8 mouse cellular contexts compared by ENCODE assay signal in genomic region chr13:49147007-49147857, GRCm38 (mm10). TPM values are rescaled to one million over a fixed set of nuclear protein-coding genes. Genes with fewer than 3 reads are reported as not detected.
DNase-seq lines count a peak whose midpoint lies in the region; ATAC-seq and TF ChIP-seq lines count a peak whose summit lies in the region.

No protein-coding gene starts in this region.

- DNase-seq in spleen, adult 2 months (ENCODE audit: low read depth in 1 of 2, low spot score in 2 of 2) = no peak
- no peak for DNase-seq in spleen, postnatal 14 days (ENCODE audit: low spot score in 2 of 2)
- peak; percentile 70 to 84 for DNase-seq in cerebellum, adult 2 months
- DNase-seq in forelimb bud, embryonic 11.5 days (ENCODE audit: low read depth, low spot score) = peak; percentile 20
- peak; percentile 75 for DNase-seq in hindbrain, postnatal 0 days (ENCODE audit: low spot score)

- TF ChIP-seq CTCF in spleen, adult 2 months (IDR thresholded peaks at IDR 0.05; ENCODE audit: extremely low read depth, insufficient read depth, insufficient read length, insufficient replicate concordance) = no peak
- TF ChIP-seq CTCF in cerebellum, adult 2 months (IDR thresholded peaks at IDR 0.05; ENCODE audit: borderline replicate concordance, insufficient read depth, low read depth, low read length) = no peak
- TF ChIP-seq CTCF in hindbrain, postnatal 0 days (IDR thresholded peaks at IDR 0.05; ENCODE audit: low read depth) = no peak
- TF ChIP-seq CTCF in olfactory bulb, adult 2 months (IDR thresholded peaks at IDR 0.05; ENCODE audit: insufficient read depth, low read depth, low read length) = no peak

- H3K4me2 ChIP-seq in hindbrain, postnatal 0 days (ENCODE audit: low read depth, low read length) = peak overlapping the region; percentile 90
- H3K4me2 ChIP-seq in limb, embryonic 12.5 days = peak overlapping the region; percentile 98

- ATAC-seq in hindbrain, postnatal 0 days = peak; percentile 79
- peak; percentile 37 for ATAC-seq in limb, embryonic 12.5 days (ENCODE audit: insufficient number of reproducible peaks, insufficient read depth, low FRiP score, low TSS enrichment, low read depth)
- no peak for ATAC-seq in monocyte, adult 5-6 weeks (replicated peaks; ENCODE audit: insufficient number of reproducible peaks, low FRiP score, low TSS enrichment, poor library complexity, severe bottlenecking)

- H3K9ac ChIP-seq in hindbrain, postnatal 0 days (replicated peaks; ENCODE audit: low read length) = peak overlapping the region; percentile 87
- peak overlapping the region; percentile 70 for H3K9ac ChIP-seq in limb, embryonic 12.5 days (replicated peaks)

- no peak for TF ChIP-seq POLR2A in spleen, adult 2 months (IDR thresholded peaks at IDR 0.05; ENCODE audit: low read depth, low read length)
- TF ChIP-seq POLR2A in cerebellum, adult 2 months (IDR thresholded peaks at IDR 0.05; ENCODE audit: borderline replicate concordance, insufficient read depth, low read length) = no peak
- TF ChIP-seq POLR2A in olfactory bulb, adult 2 months (IDR thresholded peaks at IDR 0.05; ENCODE audit: insufficient read depth, low read depth, low read length) = no peak

- H3K4me1 ChIP-seq in spleen, adult 2 months (ENCODE audit: control insufficient read depth, insufficient read depth, insufficient read length) = peaks cover 6% of the 10 kb centered on the region; the same call in 1 of the 2 replicates
- H3K4me1 ChIP-seq in cerebellum, adult 2 months (ENCODE audit: control insufficient read depth, insufficient read depth, low read length) = peaks cover 30% of the 10 kb centered on the region
- peaks cover 31% of the 10 kb centered on the region for H3K4me1 ChIP-seq in hindbrain, postnatal 0 days (ENCODE audit: insufficient read depth, low read length)
- H3K4me1 ChIP-seq in limb, embryonic 12.5 days (replicated peaks) = peaks cover 25% of the 10 kb centered on the region
- peaks cover 40% of the 10 kb centered on the region for H3K4me1 ChIP-seq in olfactory bulb, adult 2 months (ENCODE audit: control insufficient read depth, insufficient read depth, low read length)

- H3K27ac ChIP-seq in spleen, adult 2 months (ENCODE audit: insufficient read depth, low read length) = no peak overlapping the region
- H3K27ac ChIP-seq in cerebellum, adult 2 months (ENCODE audit: insufficient read depth, low read length) = peak overlapping the region; percentile 60
- H3K27ac ChIP-seq in hindbrain, postnatal 0 days = peak overlapping the region; percentile 87
- H3K27ac ChIP-seq in limb, embryonic 12.5 days = no peak overlapping the region
- peak overlapping the region; percentile 61 for H3K27ac ChIP-seq in olfactory bulb, adult 2 months (ENCODE audit: insufficient read depth, low read depth, low read length)

- 2% methylated on average over 47 of the region's 98 CpGs for WGBS in spleen, adult 2 months
- under 1% methylated on average over 95 of the region's 98 CpGs for WGBS in cerebellum, adult 2 months
- 1% methylated on average over 70 of the region's 98 CpGs for WGBS in hindbrain, postnatal 0 days
- under 1% methylated on average over 95 of the region's 98 CpGs for WGBS in limb, embryonic 12.5 days
- under 1% methylated on average over 98 of the region's 98 CpGs for WGBS in olfactory bulb, adult 2 months

- H3K36me3 ChIP-seq in spleen, adult 2 months (ENCODE audit: control insufficient read depth, insufficient read depth, low read length) = no peaks in the 10 kb centered on the region
- no peaks in the 10 kb centered on the region for H3K36me3 ChIP-seq in hindbrain, postnatal 0 days (ENCODE audit: insufficient read depth, low read length)
- H3K36me3 ChIP-seq in limb, embryonic 12.5 days = no peaks in the 10 kb centered on the region

- peaks cover 17% of the 10 kb centered on the region for H3K27me3 ChIP-seq in spleen, adult 2 months (ENCODE audit: control insufficient read depth, insufficient read depth, low read length)
- no peaks in the 10 kb centered on the region for H3K27me3 ChIP-seq in cerebellum, adult 2 months (ENCODE audit: control insufficient read depth, insufficient read depth, low read length)
- no peaks in the 10 kb centered on the region; the same call in 1 of the 2 replicates for H3K27me3 ChIP-seq in hindbrain, postnatal 0 days (ENCODE audit: insufficient read depth, low read length)
- H3K27me3 ChIP-seq in limb, embryonic 12.5 days = peaks cover 82% of the 10 kb centered on the region

- H3K9me3 ChIP-seq in hindbrain, postnatal 0 days (ENCODE audit: low read length) = no peaks in the 10 kb centered on the region
- H3K9me3 ChIP-seq in limb, embryonic 12.5 days = no peaks in the 10 kb centered on the region

- peak overlapping the region; percentile 55; the same call in 1 of the 2 replicates for H3K4me3 ChIP-seq in spleen, adult 2 months (ENCODE audit: extremely low read depth, insufficient read depth, insufficient read length)
- peak overlapping the region; percentile 97 for H3K4me3 ChIP-seq in cerebellum, adult 2 months (replicated peaks; ENCODE audit: insufficient read depth, low read depth, low read length)
- H3K4me3 ChIP-seq in hindbrain, postnatal 0 days (ENCODE audit: low read length) = peak overlapping the region; percentile 82
- H3K4me3 ChIP-seq in limb, embryonic 12.5 days (replicated peaks) = peak overlapping the region; percentile 72
- H3K4me3 ChIP-seq in olfactory bulb, adult 2 months (ENCODE audit: insufficient read depth, low read depth, low read length) = peak overlapping the region; percentile 99

RNA-seq across cellular contexts. Expression of gene Wnk2, which starts 0.6 kb away (rescaled TPM):
- 0.62 and 0.87 TPM in 2 replicates for polyA plus RNA-seq in spleen, adult 2 months (2012; rRNA removed)
- polyA plus RNA-seq in cerebellum, adult 2 months (2012; rRNA removed) = 73.2 and 78.3 TPM in 2 replicates
- 63.8 and 68.9 TPM in 2 replicates for total RNA-seq in hindbrain, postnatal 0 days (2014; rRNA removed)
- 14.5 and 15.1 TPM in 2 replicates for polyA plus RNA-seq in hindbrain, postnatal 0 days (2015; fragmentation: Nextera tagmentation; extraction: Ambion mirVana)
- polyA plus RNA-seq in limb, embryonic 12.5 days (2016; fragmentation: Nextera tagmentation; extraction: Ambion mirVana) = 1.3 and 1.6 TPM in 2 replicates
- not detected in 2 replicates for polyA plus RNA-seq in olfactory bulb, adult 2 months (2012; ENCODE audit: insufficient read depth, insufficient read length, low replicate concordance, missing spikeins)
- not detected in 3 replicates for total RNA-seq in monocyte, adult 5-6 weeks (2017)

RNA-seq across cellular contexts. Expression of gene Ninj1, which starts 40.1 kb away (rescaled TPM):
- 234 and 343 TPM in 2 replicates for polyA plus RNA-seq in spleen, adult 2 months (2012; rRNA removed)
- polyA plus RNA-seq in cerebellum, adult 2 months (2012; rRNA removed) = 87.5 and 91.1 TPM in 2 replicates
- total RNA-seq in hindbrain, postnatal 0 days (2014; rRNA removed) = 44.1 and 54.4 TPM in 2 replicates
- 50.0 and 50.7 TPM in 2 replicates for polyA plus RNA-seq in hindbrain, postnatal 0 days (2015; fragmentation: Nextera tagmentation; extraction: Ambion mirVana)
- polyA plus RNA-seq in limb, embryonic 12.5 days (2016; fragmentation: Nextera tagmentation; extraction: Ambion mirVana) = 31.4 and 35.3 TPM in 2 replicates
- not detected in 2 replicates for polyA plus RNA-seq in olfactory bulb, adult 2 months (2012; ENCODE audit: insufficient read depth, insufficient read length, low replicate concordance, missing spikeins)
- total RNA-seq in monocyte, adult 5-6 weeks (2017) = 24.6 to 59.1 TPM (median 55.8 TPM) in 3 replicates

Comparison
In these comparisons a context has a peak if more than half of its experiments do, and no peak if none do; other contexts are left out.
1. DNase-seq: peak in cerebellum, adult 2 months (2 of 2), forelimb bud, embryonic 11.5 days (single experiment) and hindbrain, postnatal 0 days (single experiment); none in spleen, adult 2 months (0 of 2) and spleen, postnatal 14 days (0 of 2).
2. H3K27ac ChIP-seq: peak in cerebellum, adult 2 months (single experiment), hindbrain, postnatal 0 days (single experiment) and olfactory bulb, adult 2 months (single experiment); none in spleen, adult 2 months (single experiment) and limb, embryonic 12.5 days (single experiment).
3. RNA of gene Ninj1, which starts 40.1 kb away (polyA plus RNA-seq): 234 to 343 TPM in spleen, adult 2 months, 87.5 to 91.1 TPM in cerebellum, adult 2 months, 50.0 to 50.7 TPM in hindbrain, postnatal 0 days and 31.4 to 35.3 TPM in limb, embryonic 12.5 days; not detected in olfactory bulb, adult 2 months; every median in the first group is over 10 times any median in the second.
4. Peak in every context shown above with its lines, with median percentiles within 50 percentile points of each other: H3K4me3 ChIP-seq.